Mouse (Mus musculus) gastrocnemius, postnatal 4 days (tissue): ENCODE data around the gene Nup50. TPM values are rescaled to one million over a fixed set of nuclear protein-coding genes. Genes with fewer than 3 reads are reported as not detected.
"Not testable (repeated sequence)": the region's sequence is repeated elsewhere in the genome, so short reads cannot be mapped to it uniquely, and the experiment has no call there.

Experiments used
- DNase-seq, 2 experiments: peaks; one replicate each; pipeline ENCODE4 v3.0.0; 2021 to 2022; ENCODE audit warnings: low spot score in 2 of 2, mixed read lengths in 2 of 2
- long read RNA-seq, 2 experiments: library from polyadenylated mRNA; stranded (forward); transcript quantifications; one replicate each; pipeline ENCODE4 v2.0.0; 2021
- total RNA-seq, 2 experiments: library from RNA; stranded (reverse); gene quantifications; 2 replicates each; pipeline ENCODE4 v1.2.3; 2021

Gene Nup50
- total RNA-seq = 10 to 100 TPM; 21.0 to 23.5 TPM
- long read RNA-seq, experiment 1, full-length matches to known transcripts = 31 of 38 reads
- long read RNA-seq, experiment 1, partial matches to known transcripts = 3 of 38 reads
- long read RNA-seq, experiment 1, other reads (novel, unspliced or antisense) = 4 of 38 reads
- long read RNA-seq, experiment 2, full-length matches to known transcripts = 31 of 37 reads
- long read RNA-seq, experiment 2, partial matches to known transcripts = 1 of 37 reads
- long read RNA-seq, experiment 2, other reads (novel, unspliced or antisense) = 5 of 37 reads

DNA sequence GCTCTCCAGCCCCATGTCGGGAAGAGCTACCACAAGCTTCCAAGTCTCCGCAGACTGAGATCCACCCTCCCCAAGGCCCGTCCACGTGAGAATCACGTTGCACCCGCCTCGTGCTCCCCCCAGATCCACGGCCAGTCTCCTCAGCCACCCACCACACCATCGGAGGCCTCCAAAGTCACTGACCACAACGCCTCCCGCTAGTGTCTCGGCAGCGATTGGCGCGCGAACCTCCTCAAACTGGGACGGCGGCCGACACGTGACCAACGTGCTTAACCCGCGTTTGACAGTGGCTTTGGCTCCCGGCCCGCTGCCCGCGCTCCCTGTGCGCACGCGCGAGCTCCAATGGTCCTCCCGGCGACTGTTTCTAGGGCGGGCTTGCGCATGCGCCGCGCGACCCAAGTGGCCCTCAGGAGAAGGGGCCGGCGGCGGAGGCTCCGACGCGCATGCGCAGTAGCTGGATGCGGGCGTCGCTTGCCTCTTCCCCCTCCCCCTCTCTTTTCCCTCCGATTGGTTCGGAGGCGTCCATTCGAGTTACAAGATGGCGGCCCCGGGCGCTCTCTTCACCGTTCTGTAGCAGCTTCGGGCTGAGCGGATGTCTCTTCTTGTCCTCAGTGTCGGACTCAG lies at the start of gene Nup50:
Gene Nup50 (plus strand): TSS at position 528 of the 624 bp plus-strand sequence.
- DNase-seq = peak; percentile 100

DNA sequence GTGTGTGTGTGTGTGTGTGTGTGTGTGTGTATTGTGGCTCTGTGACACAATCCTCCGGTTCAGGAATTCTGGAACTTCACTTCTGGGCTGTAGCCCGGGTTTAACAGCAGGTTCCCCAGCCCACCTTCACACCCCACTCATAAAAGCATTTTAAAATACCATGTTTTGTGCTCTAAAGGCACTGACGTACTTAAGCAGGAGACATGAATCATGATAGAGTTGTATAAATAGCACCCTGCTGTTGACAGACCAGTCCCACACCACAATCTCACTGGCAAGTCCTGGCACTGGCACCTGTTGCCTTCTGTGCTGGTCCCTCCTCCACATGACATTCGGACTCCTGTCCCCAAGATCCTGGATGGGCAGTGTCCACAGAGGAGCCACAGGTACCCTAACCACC lies 49.3 kb upstream of the Nup50 start:
- DNase-seq = no peak

DNA sequence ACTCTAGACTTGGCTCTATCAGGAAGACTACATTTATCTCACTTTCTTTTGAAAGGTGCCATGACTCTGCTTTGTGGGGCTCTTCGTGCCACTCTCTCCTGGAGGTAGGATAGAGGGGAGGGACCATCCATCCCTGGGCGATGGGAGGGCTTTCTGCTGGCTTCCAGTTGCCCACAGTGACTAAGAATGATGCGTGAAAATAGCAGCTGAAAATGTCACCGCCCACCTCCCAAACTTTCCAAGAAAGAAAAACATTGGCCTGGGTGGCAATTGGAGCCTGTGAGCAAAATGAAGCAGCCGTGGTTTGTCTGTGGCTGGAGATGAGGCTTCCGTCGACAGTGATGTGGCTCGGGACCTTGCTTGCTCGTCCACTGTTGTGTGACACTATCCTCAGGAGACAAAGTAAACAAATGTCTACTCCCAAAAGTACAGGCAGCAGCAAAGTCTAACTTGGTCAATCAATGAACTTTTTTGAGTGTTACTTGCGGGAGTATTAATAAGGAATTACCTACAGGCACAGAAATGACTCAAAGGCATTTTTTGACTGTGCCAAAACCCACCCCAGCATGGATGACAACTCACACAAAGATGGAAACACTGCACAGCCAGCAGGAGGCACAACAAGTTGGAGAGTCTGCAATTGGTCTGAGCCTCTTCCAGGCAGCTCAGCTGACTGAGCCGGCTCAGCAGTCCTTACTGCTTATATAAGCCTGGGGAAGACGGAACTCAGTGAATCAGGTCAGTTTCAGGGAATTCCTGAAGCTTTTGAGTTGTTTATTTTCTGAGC lies 46.0 kb upstream of the Nup50 start:
- no peak for DNase-seq

DNA sequence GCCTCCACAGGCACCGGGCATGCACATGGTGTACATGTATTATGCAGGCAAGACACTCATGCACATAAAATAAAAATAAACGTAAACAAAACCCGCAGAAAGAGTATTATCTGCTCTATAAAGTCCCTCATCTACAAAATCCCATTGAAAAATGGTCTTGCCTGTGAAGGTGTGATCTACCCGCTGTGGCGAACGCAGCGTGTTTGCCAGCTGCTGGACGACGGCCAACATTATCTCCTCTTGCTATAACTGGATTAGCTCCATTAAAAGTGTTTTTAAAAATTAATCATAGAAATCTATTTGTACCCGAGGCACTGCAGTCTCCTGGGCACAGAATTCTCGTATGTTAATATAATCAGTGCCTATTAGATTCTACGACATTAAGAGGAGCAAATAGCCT lies 35.1 kb upstream of the Nup50 start:
- no peak for DNase-seq

DNA sequence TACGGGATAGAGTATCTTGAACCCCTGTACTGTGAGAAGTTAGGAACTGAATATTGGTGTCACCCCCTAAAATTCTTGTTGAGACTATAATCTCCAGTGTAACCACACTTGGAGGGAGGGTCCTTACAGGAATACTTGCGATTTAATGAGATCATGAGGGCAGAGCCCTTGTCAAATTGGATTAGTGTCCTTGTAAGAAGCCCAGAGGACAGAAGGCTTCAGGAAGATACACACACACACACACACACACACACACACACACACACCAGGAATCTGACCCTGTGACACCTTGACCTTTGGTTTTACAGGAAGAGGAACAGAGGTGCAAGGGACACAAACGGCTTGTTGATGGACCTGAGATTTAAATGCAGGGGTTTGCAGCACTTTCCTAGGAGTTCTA lies 32.0 kb upstream of the Nup50 start:
- no peak for DNase-seq

DNA sequence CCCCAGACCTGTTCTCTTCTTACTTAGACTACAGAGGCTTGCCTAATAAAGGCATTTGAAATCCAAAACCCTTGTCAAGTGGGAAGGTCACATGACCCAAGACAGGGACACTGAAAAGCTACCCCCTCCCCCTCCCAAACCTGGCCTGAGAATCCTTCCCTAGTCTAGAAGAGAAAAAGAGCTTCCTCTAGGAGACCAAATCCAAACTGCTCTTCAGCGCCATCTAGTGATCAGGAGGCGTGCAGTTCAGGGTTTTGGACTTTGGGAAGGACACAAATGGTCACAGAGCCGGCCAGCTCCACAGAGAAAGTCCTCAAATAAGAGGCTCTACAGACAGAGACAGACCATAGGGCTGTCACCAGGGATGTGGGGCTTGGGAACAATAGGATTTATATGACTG lies 31.6 kb upstream of the Nup50 start:
- DNase-seq = peak; percentile 38 to 50

DNA sequence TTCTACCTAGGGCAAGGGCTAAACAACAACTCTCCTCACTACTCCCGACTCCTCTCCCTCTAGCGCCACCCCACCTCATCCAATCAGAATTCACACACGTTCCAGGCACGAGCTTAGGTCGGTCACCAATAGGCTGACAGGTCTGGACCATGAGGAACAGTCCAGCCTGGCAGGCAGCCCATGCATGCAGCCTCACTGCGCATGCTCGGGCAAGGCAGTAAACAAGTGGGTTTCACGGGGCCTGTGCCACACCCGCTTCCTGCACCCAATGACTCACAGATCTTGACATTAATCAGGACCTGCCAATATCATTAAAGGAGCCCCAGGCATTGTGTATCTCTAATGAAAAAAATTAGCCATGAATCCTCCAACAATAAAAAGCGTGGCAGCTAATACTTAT lies 27.0 kb upstream of the Nup50 start:
- DNase-seq = not testable (repeated sequence)

DNA sequence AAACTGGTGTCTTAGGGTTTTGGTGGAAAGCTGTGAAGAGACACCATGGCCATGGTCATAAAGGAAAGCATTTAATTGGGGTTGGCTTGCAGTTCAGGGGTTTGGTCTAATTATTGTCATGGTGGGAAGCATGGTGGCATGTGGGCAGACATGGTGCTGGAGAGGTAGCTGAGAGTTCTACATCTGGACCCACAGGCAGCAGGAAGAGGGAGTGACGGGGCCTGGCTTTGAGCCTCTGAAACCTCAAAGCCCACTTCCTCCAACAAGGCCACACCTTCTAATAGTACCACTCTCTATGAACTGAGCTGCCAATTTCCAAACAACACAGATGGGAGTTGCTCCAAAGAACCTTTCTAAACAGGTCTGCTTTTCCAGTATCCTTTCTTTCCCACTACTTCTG lies 26.5 kb upstream of the Nup50 start:
- DNase-seq = no peak

DNA sequence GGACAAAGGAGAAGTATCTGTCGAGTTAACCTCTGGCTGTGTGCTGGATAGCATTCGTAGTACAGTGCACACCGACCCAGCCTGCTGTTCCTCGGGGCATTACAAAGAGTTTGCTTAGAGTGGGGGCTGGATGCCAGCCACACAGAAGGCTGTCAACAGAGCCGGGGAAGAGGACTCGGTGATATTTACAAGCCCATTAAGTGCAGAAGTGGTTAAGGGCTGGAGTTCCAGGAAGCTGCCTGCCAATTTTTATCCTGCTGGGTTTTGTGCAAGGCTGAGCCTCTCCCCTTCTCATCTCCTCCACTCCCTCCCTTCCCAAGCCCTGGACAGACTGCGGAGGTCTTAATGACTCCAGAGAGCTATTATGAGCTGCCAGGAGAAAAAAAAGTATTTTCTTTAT lies 25.1 kb upstream of the Nup50 start:
- no peak for DNase-seq

DNA sequence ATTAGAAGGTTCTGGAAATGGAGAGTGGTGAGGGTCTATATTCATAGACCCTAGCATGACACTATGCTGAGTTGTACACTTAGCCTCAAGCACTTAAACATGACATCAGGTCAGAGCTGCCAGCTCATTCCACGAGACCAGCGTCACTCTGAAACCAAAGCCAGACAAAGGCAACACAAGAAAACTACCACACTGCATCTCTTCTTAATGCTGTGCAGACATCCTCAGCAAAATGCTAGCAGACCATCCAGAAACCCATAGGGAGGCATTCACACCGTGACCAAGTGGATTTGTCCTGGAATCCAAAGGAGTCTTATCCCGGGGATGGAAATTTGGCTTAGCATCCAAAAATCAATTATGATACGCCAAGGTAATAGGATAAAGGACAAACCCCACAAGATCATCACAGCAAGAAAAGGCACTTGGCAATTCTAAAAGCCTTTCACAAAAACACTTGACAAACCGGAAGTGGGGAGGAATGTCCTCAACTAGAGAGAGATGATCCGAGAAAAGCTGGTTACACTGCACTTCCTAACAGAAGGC lies 19.3 kb upstream of the Nup50 start:
- DNase-seq = no peak

DNA sequence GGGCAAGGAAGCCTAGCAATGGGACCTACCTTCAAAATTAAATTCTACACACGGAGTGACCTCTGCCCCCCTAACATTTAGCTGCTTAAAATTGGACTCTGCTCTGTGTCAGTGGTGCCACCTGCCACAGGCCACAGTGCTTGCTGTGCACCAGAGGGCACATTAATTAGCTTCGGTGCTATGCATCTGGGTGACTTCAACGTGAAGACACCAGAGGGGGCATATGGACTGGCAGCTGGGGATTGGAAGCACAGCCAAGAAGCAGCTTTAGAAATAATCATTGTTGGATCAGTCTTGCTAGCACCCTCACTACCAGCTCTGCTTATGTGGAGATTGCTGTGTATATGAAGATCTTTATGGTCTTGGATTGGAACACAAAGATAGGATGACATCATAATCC lies 10.0 kb upstream of the Nup50 start:
- DNase-seq = no peak

DNA sequence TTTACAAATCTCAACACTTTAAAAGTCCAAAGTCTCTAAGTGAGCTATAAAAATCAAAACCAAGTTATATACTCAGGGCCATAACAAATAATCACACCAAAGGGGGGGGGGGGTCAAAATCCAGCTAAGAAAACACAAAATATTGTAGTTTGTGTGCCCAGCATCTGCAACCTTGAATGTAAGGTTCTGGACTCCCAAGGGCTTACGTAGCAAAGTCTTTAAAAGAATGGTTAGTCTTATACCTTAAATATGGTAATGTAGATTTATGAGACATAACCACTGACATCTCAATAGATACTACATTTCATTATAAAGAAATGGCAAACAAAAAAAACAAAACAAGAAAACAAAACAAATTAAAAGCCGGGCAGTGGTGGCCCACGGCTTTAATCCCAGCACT lies 3.3 kb upstream of the Nup50 start, which contains the start of gene Gm29666:
Gene Gm29666 (minus strand): TSS at position 101 of the 400 bp plus-strand sequence.
- DNase-seq = no peak

DNA sequence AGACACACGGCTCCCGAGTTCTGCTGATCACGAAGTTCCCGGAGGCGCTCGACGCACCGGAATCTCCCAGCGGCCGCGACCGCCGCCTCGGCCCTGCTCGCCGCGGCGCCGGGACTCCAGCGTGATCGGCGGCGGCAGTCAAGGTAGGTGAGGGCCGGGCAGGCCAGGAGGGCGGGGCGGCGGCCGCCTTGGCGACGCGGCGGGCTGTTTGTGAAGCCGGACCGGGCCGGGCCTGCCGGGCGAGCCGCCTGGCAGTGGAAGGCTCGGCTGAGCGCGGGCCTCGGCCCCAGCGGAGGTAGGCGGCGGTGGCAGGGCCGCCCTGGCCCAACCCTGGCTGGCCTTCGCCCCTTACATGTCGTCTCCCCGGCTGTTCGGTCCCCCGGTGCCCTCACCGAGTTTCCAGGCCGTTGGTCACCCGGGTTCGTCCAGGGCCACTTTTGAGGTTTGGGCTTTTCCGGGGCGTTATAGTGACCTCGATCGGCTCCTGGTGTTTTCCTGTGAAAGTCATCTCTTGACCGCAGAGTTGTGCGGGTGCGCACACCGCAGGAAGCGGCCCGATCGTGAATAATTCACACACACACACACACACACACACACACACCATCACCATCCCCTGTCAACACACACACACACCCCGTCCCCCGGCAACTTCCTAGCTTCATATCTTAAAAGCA lies 434 bp downstream of the Nup50 start:
- DNase-seq = no peak

DNA sequence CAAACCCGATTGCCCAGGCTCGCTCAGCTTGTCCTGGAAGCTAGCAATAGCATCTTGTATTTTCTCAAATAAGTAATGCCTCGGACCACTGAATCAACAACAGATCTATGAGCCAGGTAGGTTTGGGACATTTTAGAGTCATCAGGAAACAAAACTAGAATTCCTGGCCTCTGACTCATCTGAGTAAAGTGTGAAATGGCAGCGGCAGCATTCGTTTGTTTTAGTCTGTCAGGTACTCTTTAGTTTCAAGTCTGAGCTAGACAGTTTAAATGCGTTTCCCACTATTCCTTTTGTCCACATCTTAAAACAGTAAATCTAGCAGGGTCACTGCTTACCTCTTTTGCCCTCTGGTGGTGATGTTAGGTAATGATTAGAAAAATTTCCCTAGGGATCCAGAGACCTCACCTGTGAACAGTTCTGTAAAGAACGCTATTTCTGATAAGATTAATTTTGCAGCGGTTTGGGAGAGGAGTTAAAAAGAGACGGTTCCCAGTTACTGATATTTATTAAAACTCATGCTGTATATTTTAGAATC lies 1.6 kb downstream of the Nup50 start:
- DNase-seq = no peak

DNA sequence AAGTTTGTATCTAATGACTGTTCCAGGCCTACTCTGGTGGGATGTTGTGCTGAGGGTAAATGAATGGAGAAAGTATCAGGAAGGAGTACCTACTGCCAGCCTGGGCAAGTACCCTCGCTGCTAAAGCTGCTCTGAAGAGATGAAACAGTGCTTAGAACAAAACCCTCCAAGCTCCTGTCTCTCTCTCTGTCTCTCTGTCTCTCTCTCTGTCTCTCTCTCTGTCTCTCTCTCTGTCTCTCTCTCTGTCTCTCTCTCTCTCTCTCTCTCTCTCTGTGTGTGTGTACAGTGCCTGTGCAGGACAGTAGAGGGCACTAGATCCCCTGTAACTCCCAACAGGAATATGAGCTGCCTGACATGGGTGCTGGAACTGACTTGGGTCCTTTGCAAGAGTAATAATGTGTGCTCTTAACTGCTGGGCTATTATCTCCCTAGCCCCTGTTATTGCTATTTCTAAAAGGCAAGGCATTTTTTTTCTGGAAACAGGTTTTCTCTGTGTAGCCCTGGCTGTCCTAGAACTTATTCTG lies 2.3 kb downstream of the Nup50 start:
- no peak for DNase-seq

DNA sequence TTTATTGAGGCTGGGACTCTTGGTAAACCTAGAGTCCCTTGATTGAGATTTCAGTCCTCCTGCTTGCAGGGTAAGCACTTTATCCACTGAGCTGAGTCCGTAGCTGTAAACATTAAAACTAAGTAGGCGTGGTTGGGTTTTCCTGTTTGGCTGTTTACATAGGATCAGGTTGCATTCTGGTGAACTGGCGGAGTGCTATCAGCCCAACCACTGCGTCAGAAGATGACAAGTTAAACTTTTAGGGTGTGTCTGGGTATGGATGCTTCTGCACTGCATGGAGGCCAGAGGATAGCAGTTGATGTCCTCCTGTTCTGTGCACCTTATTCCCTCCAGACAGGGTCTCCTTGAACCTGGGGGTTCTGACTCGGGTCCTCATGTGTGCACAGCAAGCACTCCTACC lies 9.1 kb downstream of the Nup50 start:
- DNase-seq = no peak

DNA sequence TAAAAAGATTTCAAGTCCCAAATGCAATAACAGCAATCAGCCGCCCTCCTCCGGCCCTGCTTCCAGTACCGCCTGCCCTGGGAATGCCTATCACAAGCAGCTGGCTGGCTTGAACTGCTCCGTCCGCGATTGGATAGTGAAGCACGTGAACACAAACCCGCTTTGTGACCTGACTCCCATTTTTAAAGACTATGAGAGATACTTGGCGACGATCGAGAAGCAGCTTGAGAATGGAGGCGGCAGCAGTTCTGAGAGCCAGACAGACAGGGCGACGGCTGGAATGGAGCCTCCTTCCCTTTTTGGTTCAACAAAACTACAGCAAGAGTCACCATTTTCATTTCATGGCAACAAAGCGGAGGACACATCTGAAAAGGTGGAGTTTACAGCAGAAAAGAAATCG lies 11.7 kb downstream of the Nup50 start:
- no peak for DNase-seq

DNA sequence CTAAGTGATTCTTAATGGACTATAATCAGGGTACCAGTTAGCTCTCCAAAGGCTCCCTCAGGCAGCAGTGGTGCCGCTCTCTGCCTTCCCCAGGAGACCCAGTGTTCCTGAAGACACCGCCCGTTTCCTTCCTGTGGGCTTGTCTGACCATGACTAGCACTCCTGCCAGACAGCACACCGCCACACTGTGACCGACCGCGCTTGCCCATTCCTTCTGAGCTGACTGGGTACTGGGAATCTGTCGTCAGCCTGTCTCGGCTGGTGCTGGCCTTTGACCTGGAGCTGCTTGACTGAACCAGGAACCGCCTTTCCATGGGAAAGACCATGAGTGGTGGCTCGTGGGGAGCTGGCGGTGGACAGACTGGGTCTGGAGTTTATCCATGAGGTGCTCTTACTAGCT lies 16.9 kb downstream of the Nup50 start:
- DNase-seq = no peak

DNA sequence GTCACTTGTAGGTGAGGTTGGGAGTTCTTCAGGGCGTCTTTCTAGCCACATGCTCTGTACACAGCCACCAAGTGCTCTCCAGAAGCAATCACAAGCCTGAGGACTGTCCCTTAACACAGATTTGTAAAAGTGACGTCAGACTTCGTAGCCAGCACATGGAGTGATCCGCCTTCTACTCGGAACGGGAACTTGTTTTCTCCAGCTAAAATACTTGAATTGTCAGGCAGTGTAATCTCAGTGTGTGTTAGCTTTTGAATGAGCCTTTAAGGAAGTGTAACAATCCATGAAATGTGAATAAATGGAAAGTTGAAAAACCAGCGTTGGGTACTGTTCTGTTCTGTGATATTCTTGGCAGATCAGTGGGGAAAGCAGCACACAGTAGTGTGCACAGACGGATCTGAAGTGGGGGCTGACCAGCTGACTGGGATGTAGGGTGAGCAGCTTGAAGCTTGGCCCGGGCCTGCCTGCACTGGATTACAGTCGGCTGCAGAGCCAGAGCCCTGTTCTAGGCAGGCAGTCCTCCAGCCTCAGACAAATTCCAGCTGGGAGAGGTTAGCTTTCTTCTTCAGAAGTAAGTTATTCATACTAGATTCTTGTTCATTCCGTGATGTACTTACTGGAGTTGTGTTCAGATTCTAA lies 19.6 kb downstream of the Nup50 start:
- no peak for DNase-seq

DNA sequence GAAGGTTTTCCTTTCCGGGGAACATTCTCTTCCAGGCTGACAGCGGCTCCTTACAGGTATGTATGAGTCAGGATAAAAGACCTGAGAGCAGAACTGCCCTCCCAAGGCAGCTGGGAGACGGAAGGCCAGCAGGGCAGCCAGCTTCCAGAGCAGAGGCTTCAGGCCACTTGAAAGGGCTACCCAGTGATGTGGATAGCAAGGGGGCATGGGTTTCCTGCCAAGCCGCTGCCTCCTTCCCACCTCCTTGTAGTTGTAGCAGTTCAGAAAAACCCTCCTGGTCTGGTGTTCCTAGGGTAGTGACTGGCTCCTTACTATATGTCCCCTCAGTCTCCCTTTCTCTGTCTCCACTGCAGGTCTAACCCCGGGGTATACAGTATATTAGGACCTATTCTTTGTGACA lies 21.1 kb downstream of the Nup50 start:
- no peak for DNase-seq
